25 mouse cellular contexts compared by ENCODE assay signal in genomic region chr16:90505252-90505651, GRCm38 (mm10).
DNase-seq lines count a peak whose midpoint lies in the region; ATAC-seq lines count a peak whose summit lies in the region.
"Had no signal": no experiment of that assay in that cellular context is flagged by ENCODE, and none has a peak within 500 bp of the region (broad histone marks: within the 10 kb centered on the region; RNA-seq: fewer than 3 reads in every experiment).

No protein-coding gene starts in this region.

- no peak overlapping the region for H3K4me2 ChIP-seq in forebrain, embryonic 12.5 days
- H3K4me2 ChIP-seq: embryonic facial prominence, embryonic 12.5 days; embryonic facial prominence, embryonic 15.5 days; forebrain, embryonic 15.5 days; heart, embryonic 11.5 days; hindbrain, embryonic 13.5 days; intestine, embryonic 15.5 days had no signal

- no peaks in the 10 kb centered on the region for H3K9me3 ChIP-seq in forebrain, embryonic 12.5 days
- H3K9me3 ChIP-seq: embryonic facial prominence, embryonic 12.5 days; embryonic facial prominence, embryonic 15.5 days; forebrain, embryonic 15.5 days; hindbrain, embryonic 10.5 days; hindbrain, embryonic 13.5 days; intestine, embryonic 15.5 days had no signal

- H3K36me3 ChIP-seq in forebrain, embryonic 12.5 days (replicated peaks), result peaks cover 12% of the 10 kb centered on the region; the same call in 1 of the 2 replicates
- H3K36me3 ChIP-seq: forebrain, embryonic 15.5 days; G1E; intestine, embryonic 15.5 days had no signal

- WGBS in forebrain, embryonic 12.5 days, result 81% methylated on average over 10 of the region's 10 CpGs

- H3K4me1 ChIP-seq in forebrain, embryonic 12.5 days, result peaks cover 4% of the 10 kb centered on the region
- H3K4me1 ChIP-seq: embryonic facial prominence, embryonic 12.5 days; forebrain, embryonic 15.5 days; intestine, embryonic 15.5 days had no signal

- H3K9ac ChIP-seq in forebrain, embryonic 12.5 days, result no peak overlapping the region
- H3K9ac ChIP-seq: embryonic facial prominence, embryonic 12.5 days; embryonic facial prominence, embryonic 15.5 days; forebrain, embryonic 15.5 days; hindbrain, embryonic 13.5 days; intestine, embryonic 15.5 days had no signal

- H3K27me3 ChIP-seq in forebrain, embryonic 12.5 days, result no peaks in the 10 kb centered on the region
- H3K27me3 ChIP-seq: embryonic facial prominence, embryonic 12.5 days; embryonic facial prominence, embryonic 15.5 days; forebrain, embryonic 15.5 days; hindbrain, embryonic 13.5 days; intestine, embryonic 15.5 days had no signal

- no peak for ATAC-seq in forebrain, embryonic 12.5 days (ENCODE audit: low FRiP score)
- no peak for ATAC-seq in activated CD4-positive, CD25-positive, alpha-beta regulatory T cell, adult 4 months
- ATAC-seq: forebrain, embryonic 15.5 days; hindbrain, embryonic 16.5 days; intestine, embryonic 15.5 days had no signal

- H3K27ac ChIP-seq in forebrain, embryonic 12.5 days, result no peak overlapping the region
- H3K27ac ChIP-seq: embryonic facial prominence, embryonic 12.5 days; embryonic facial prominence, embryonic 15.5 days; forebrain, embryonic 15.5 days; hindbrain, embryonic 10.5 days; hindbrain, embryonic 13.5 days; intestine, embryonic 15.5 days had no signal

- H3K4me3 ChIP-seq in forebrain, embryonic 12.5 days (replicated peaks), result no peak overlapping the region
- H3K4me3 ChIP-seq: embryonic facial prominence, embryonic 12.5 days; embryonic facial prominence, embryonic 15.5 days; forebrain, embryonic 15.5 days; hindbrain, embryonic 10.5 days; hindbrain, embryonic 13.5 days; intestine, embryonic 15.5 days had no signal

- intact Hi-C loops in heart, postnatal 10 days (cut with DNase I), result no loop called here

- peak; percentile 87 for DNase-seq in heart, adult 11 months
- no peak for DNase-seq in heart, postnatal 10 days
- DNase-seq in adrenal gland, adult 8-10 months, result peak; percentile 56
- peak; percentile 18 for DNase-seq in adrenal gland, postnatal 25 days
- DNase-seq in skeletal muscle tissue, adult 2 months (ENCODE audit: low read depth, low spot score), result peak; percentile 3
- no peak for DNase-seq in cerebellum, postnatal 25 days
- DNase-seq: B cell, adult 2 months; cerebellum, adult 18-20 months; cerebellum, adult 9-10 months; cerebellum, postnatal 14 days; gastrocnemius, postnatal 36 days; heart, postnatal 36 days; kidney, adult 11 months; kidney, adult 8-10 months had no signal

Comparison
In these comparisons a context has a peak if more than half of its experiments do, and no peak if none do; other contexts are left out.
1. DNase-seq: peak in heart, adult 11 months (single experiment), adrenal gland, adult 8-10 months (single experiment), adrenal gland, postnatal 25 days (single experiment) and skeletal muscle tissue, adult 2 months (single experiment); none in heart, postnatal 10 days (0 of 2) and cerebellum, postnatal 25 days (0 of 2).